Mouse (Mus musculus) megakaryocyte, adult 5-6 weeks (primary cell): Measurements from ENCODE around the gene Tmem189. TPM values are rescaled to one million over a fixed set of nuclear protein-coding genes. Genes with fewer than 3 reads are reported as not detected.

ENCODE experiments used
- ATAC-seq: 2 replicates; pipeline ENCODE4 v1.8.0; 2016; ENCODE audit warnings: mild to moderate bottlenecking, inconsistent platforms; ENCODE audit not compliant: poor library complexity, severe bottlenecking
- total RNA-seq, 2 experiments: library from RNA; stranded (forward) in 1 of 2; stranded (reverse) in 1 of 2; fragments of 153-499, 151-499 nt in 1 of 2; fragments of 221-1000, 200-1000 nt in 1 of 2; gene quantifications; 2 replicates each; pipeline versions ENCODE4 v1.2.3 to v1.2.4; 2015 to 2017

The Tmem189 gene
- total RNA-seq, 2 experiments from 2014 or later = 35.7 to 40.6 TPM

DNA sequence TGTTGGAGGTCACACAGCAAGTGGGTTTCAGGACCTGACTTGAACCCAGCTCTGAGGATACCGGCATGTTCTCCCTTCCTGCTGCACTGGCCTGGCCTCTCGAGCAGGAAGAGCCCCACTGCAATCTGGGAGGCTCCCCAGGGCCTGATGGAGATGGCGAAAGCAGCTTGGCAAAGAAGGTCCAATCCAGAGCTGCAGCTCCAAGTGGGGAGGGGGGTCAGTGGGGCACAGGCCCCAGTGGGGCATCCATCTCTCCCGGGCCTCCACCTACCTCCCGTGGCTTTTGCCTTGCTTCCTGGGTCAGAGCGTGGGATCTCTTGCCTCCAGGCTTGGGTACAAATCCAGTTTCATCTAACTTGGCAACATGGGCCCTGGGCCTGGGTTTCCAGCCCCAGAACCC lies 12.5 kb upstream of the Tmem189 start:
- no peak for ATAC-seq

DNA sequence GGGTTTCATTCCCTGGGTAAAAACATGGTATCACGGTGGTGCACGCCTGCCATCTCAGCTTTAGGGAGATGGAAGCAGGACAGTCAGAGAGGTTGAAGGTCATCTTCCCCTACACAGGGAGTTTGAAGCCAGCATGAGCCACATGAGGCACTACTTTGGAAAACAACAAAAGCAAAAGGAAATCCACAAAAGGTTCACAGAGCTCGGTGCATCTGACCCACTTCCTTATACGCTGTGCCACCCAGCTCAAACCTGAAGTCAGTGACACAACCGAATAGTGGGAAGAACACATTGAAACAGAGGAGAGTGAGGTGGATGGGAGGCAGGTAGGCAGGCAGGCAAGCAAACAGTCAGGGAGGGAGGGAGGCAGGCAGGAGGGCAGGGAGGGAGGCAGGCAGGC lies 11.8 kb upstream of the Tmem189 start:
- peak; percentile 65 for ATAC-seq

DNA sequence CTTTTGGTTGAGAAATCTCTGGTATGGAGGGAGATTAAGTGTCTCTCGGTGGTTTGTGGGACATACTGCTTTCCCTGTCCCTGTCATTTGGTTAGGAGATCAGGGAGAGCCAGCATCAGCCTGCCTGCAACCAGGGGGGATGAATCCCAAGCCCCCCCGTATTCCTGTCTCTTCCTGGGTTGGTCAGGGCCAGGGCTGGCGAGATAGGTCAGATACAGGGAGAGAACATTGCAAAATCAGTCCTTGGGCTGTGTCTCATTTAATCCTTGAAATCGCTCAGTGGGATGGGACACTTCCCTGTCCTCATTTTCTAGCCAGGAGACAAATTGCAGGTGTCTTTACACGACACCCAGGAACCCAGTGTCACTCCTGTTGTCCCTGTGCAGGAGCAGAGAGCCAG lies 10.4 kb upstream of the Tmem189 start:
- no peak for ATAC-seq

DNA sequence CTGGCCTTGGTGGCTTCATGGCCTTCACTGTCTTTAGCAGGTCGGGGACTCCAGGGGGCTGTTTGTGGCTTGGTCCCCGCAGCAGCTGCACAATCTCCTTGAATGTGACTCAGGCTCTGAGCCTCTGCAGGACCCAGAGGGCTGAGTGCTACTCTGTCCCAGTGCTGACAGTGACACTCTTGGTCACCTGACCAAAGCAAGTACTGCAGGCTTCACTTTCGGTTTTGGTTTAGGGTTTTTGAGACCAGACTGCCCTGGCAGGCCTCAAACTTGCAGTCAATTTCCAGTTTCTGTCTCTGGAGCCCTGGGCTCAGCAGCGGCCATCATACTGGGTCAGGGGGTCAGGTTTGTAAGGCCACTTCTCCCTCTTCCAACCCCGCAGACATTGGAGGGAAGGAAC lies 8.3 kb upstream of the Tmem189 start:
- peak; percentile 82 for ATAC-seq

DNA sequence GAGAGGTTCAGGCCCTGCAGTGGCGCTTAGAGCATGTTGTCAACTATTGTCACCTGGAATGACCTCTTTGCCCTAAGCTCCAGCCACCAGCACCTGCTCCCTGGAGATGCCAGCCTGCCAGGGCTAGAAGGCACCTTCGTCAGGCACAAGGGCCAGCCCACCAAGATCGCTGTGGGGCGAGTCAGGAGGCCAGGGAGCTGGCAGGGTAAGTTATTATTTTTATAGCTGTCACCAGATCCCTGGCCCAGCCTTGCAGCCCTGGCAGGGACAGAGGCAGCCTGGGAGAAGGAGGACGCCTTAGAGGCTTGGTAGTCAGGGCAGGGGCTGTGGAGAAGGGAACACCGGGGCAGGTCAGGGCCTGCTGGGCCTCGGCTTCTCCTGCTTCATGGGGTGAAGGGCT lies 6.5 kb upstream of the Tmem189 start:
- no peak for ATAC-seq

DNA sequence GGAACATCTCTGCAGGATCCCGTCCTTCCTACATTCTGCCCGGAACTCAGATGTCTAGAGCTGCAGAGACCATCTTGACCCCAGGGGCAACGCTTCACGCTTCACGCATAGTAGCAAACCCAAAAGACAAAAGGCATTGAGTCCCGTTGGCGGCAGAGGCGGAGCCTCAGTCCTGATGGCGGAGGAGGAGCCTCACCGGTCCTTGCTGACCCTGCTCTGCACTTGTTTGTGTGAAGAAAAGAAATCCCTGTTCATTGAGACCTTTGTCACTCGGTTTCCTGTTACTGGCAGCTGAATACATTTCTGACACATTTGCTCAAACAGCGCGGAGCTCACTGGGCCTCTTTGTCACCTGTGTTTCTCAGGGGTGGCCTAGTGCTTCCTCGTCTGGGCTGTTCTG lies 5.9 kb upstream of the Tmem189 start:
- no peak for ATAC-seq

DNA sequence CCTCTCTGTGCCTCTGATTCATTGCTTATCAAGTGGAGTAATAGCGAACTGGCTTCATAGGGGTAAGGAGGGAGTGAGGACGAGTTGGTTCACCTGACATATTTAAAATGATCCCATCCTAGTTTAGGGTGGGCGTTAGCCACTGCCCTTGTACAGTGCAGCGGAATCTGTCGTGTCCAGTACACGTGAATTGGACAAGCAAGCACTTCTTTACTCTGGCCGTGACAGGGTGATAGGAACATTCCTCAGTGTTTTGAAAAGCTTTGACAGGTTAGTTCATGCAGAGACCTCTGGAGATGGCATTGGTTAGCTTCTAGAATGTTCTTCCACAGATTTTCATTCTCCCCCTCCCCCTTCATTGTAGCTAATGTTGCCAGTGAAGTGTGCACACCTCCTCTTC lies 5.3 kb upstream of the Tmem189 start:
- no peak for ATAC-seq

DNA sequence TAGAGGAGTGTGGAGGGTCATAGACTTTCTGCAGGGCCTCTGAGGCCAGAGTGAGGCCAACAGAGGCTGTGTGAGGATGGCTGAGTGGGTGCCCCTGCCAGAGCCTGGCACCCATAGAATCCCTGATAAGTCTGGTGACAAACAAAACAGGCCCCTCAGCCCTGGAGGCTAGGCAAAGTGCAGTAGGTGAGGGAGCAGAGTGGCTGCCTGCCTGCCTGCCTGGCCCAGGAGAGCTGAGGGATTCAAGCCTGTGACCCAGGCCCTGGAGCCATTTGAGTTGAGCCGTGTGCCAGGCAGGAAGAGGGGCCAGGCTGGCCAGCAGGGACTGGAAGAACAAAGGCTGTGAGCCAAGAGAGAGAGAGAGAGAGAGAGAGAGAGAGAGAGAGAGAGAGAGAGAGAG lies 4.6 kb upstream of the Tmem189 start:
- no peak for ATAC-seq

DNA sequence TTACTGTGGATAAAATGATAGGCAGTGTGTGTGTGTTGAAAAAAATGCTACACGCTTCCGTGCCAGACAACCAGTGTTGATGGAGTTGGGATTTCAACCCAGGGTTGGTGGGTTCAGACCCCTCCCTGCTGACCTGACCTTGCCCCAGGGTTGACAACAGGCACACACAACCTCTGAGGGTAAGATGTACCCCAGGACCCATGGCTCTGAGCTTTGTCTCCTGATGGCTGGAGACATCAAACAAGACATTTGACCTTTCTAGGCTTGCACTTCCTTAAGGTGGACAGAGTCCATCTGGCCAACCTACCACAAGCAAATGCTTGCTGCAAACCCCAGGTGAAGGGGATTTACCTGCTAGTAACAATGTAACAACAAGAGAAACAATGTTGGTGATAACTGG lies 3.9 kb upstream of the Tmem189 start:
- ATAC-seq = no peak

DNA sequence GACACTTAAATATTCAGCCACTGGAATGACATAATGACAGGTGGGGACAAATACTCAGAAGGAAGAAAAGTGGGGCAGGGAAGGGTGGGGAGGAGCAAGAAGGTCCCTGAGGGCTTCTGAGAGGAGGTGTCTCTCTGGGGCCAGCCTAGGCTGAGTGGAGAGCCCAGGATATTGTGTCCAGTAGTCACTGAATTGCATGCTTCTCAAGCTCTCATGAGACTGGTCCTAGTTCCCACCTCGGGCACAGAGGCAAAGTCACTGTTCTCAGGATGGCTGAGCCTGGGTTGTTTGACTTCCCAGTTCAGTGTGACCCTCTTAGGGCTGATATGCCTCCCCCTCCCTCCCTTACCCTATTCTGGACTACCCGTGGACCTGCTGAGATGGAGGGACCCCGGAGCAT lies 3.2 kb upstream of the Tmem189 start:
- no peak for ATAC-seq

DNA sequence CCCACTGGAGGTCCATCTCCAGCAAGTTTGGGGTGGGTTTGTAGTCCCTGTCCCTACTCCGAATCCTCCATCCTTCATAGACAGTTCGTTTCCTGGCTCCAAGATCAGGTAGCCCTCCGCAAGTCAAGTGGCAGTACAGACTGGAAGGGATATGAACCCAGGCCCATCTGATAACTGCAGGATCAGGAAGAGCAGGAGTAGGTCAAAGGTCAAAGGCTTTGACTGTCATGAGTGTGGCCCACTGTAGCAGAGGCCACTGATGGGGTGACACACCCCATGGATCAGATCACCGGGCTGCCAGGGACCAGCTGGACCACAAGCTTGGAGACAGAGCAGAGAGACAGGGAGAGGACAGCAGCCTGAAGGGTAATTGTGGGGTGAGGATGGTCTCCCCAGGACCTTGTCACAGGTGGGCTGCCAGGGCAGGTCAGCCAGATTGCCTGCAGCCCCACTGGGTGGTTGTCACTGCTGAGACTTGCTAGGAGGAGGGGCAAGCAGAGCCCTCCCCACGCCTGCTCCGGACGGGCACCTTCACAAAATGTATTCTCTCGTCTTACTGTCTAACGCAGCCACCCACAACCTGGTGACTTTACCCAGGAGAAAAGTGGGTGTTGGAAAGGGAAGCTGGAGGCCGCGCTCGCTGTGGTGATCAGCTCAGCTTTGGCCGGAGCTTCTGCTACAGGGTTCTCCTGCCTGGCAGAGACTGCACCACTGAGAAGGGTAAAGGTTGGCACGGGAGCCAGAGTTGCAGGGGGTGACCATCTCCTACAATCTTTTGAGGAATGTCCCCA lies 2.4 kb upstream of the Tmem189 start:
- ATAC-seq = no peak

DNA sequence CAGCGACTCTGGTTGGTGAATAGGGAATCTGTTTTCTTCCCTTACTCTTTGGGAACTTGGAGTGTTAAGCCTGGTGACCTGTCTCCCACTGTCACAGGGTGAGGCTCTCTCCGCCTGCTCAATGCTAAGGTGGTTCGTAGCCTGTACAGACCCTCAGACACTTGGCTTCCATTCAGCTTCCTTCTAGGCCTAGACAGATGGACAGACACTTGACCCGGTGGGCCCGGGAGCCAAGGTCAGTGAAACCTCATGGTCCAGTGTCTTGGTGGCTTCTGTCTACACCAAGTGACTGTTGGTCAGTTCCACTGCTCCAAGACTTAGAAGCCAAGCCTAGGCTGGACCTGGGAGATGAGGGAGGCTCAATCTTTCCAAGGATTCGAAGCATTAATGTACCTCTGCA lies 1.8 kb upstream of the Tmem189 start:
- no peak for ATAC-seq

DNA sequence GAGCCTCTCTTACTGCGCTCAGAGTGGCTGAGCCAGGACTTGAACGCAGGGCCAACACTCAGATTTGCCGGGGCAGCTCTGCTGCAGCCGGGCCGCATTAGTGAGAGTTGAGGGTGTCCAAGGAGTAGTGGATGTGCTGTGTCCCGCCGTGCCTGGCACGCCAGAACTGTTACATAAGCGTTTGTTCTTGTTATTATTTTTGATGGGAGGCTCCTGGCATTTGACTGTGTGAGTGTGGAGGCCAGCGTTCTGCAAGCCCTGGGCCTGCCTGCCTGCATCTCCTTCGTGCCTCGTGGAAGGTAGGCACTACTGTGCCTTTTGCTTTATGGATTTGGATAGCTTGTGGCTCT lies 1.3 kb upstream of the Tmem189 start:
- ATAC-seq = no peak

DNA sequence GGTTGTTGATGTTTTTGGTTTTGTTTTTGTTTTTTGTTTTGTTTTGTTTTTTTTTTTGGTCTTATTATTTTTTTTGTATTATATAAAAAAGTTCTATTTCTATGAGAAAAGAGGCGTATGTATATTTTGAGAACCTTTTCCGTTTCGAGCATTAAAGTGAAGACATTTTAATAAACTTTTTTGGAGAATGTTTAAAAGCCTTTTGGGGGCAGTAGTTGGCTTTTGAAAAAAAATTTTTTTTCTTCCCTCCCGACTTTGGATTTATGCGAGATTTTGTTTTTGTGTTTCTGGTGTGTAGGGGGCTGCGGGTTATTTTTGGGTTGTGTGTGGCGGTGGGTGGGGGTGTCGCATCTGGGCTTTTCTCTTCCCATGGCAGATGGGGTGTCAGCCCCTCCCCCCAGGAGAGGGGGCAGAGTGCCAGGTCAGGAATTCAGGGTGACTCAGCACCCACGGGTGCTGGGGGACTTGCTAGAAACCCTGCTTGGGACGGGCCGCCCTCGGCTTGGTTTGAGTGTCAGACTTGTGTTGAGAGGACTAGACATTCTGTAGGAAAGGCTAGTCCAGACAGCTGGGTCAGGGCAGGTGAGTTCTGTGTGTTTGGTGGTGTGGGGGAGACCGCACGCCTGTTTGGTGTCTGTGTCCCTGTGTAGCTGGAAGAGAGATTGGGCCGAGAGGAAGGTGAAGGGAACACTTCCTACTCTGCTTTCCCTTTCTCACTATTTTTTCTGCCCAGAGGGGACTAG lies 768 bp upstream of the Tmem189 start:
- no peak for ATAC-seq

DNA sequence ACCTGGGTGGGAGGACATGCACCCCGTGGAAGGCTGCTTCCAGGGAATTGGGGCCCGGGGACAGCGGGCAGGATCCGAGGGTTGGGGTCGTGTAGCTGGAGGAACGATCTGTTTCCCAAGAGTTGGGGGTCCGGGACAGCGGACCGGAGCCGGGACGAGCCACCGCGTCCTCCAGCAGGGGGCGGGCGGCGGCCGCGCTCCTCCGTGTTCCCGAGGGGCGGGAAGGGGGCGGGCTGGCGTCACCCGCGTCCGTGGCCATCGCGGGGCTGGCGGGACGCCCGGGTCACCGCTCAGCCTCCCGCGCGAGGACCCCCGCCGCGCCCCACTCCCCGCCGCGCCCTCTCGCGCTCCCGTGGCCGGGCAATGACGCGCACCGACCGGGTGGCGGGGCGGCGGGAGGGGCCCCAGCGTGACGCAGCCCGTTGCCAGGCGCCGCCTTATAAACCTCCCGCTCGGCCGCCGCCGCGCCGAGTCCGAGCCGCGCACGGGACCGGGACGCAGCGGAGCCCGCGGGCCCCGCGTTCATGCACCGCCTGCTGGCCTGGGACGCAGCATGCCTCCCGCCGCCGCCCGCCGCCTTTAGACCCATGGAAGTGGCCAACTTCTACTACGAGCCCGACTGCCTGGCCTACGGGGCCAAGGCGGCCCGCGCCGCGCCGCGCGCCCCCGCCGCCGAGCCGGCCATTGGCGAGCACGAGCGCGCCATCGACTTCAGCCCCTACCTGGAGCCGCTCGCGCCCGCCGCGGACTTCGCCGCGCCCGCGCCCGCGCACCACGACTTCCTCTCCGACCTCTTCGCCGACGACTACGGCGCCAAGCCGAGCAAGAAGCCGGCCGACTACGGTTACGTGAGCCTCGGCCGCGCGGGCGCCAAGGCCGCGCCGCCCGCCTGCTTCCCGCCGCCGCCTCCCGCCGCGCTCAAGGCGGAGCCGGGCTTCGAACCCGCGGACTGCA lies 847 bp downstream of the Tmem189 start, which contains the start of gene Cebpb:
TSS of gene Cebpb (plus strand) at position 418 of the 954 bp plus-strand sequence.
- peak; percentile 41 for ATAC-seq

DNA sequence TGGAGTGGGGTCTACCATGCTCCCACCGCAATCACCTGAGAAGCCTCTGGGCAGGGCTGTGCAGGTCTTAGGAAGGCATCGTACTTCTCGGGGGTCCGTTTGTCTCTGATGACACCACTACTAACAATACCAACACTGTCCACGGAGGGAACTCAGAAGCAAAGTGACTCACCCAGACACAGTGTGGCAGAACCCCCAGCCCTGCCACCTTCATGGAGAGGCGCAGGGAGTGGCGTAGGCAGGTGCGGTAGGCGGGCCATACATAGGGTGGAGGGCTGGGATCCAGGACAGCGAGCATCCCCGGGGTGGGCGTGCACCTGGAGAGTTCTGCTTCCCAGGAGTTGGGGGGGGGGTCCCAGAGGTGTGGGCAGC lies 1.5 kb downstream of the Tmem189 start:
- ATAC-seq = peak; percentile 13; the same call in 1 of the 2 replicates

DNA sequence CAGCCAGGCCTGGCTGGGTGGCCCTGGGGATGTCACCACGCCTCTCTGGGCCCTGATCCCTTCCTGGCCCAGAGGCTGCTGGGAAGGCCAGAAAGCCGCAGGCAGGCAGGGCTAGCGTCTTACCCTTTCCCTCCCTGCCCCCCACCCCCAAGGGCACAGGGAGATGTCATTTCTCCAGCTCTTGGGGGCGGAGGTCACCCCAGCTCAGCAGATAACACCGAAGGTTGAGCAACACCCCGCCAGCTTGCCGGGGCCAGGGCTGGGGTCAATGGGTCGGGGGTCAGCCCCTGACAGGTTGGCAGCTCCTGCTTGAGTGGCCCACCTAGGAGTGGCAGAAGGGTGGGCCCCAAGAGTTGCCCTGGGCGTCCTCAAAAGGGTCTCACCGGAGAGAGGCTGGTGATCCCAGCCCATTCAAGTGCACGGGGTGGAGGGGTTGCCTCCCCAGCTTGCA lies 1.9 kb downstream of the Tmem189 start:
- peak; percentile 25 for ATAC-seq

DNA sequence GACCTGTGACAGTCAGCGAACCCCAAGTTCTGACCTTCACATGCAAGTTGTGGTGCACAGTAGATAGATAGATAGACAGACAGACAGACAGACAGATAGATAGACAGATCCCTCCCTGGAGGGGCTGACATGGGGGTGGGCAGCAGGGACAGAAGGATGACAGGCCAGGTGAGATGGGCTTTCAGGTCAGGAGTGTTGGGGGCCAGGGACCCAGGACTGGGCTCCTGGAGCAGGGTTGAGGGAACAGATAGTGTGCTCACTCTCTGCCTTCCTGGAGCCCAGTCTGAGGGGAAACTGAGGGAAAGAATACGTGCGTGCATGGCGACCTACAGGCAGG lies 2.4 kb downstream of the Tmem189 start:
- no peak for ATAC-seq

DNA sequence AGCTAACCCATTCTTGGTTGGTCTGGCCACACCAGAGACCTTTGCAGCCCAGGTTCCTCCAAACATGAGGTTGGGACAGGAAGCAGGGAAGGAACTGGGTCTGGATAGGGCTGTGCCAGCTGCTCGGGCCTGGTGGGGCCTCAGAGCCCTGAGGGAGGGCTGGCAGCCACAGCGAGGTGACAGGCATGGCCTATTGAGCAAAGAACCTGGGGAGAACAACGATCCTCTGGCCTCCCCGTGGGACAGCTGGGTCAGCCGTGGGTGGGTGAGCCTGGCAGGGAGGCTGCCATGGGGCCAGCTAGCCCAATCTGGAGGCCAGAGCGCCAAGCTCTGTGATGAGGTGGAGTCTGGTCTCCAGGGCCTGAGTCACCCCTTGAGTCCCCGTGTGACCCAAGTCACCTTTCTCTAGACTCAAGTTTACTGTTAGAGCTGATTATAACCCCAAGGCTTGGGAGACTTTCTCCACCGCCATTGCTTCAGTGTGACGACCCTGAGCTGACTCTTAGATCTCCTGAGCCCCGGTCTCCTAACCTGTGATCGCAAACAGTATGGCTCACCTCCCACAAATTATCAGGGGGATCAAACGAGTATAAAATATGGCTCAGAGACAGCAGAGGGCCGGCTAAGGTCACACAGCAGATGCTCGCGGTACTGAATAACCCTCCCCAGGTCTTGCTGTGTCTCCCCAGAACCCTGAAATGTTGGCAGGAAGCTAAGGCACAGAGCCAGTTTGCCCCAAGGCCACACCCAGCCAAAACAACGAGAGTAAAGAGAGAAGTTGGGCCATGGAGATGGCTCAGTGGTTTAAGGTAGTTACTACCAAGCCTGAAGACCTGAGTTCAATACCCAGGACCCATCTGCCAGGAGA lies 3.0 kb downstream of the Tmem189 start:
- no peak for ATAC-seq

DNA sequence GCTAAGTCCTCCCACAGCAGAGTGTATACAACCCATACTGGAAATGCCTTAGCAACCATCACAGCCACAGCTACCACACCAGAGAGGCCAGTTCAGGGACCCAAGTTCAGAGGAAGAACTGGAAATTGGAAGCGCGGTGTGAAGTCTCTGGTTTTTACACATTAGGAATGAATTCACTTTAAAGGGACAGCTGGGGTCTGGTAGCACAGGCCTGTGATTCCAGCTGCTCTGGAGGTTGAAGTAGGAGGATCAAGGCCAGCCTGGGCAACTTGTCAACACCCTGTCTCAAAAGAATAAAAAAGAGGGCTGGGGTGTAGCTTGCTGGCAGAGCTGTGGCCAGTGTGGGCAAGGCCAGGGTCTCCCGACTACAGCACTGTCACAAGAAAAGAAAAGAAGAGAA lies 3.8 kb downstream of the Tmem189 start:
- ATAC-seq = no peak
